Mouse (Mus musculus): ENCODE measurements around the gene Large2. TPM values are rescaled to one million over a fixed set of nuclear protein-coding genes. Genes with fewer than 3 reads are reported as not detected.
"Not testable (repeated sequence)": the region's sequence is repeated elsewhere in the genome, so short reads cannot be mapped to it uniquely, and the experiment has no call there.

Large2 gene
- polyA plus RNA-seq, 1 experiment from 2014 or later: 0.55 TPM

DNA sequence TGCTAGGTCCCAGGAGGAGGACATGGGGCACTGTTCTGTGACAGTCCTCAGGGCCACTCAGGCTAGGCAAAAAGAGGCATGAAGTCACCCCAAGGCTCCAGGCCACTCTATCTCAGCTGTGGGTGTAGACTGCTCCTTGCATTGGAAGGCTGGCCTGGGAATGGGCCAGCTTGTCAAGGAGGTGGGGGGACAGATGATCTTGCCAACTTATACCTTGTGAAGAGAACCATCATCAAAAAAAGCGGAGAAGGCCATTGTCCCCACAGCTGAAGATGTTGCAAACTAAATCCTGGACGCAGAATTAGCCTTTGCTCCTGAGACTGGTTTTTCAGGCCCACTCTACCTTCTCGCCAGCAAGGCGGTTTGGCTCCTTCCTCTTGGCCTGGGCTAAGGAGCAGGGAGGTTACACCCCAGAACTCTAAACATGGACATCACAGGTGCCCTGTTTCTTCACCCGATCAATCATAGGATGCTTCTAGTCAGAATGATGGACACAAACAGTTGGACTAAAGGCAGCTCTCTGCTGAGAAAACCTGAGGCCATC lies 29.2 kb upstream of the Large2 start:
- TF ChIP-seq CTCF (IDR thresholded peaks at IDR 0.05): no peak
- no peak for ATAC-seq
- in situ Hi-C loops (cut with MboI; ENCODE audit: low pct_unique_long_range_greater_than_20kb): no loop called here
- ChIA-PET CTCF (no interaction called here), POLR2A (interaction anchor here (0.7 kb wide), 1 partner anchor 20 kb away, joined by 3 read pairs; no protein-coding TSS in a partner anchor)
- DNase-seq (ENCODE audit: low read depth, low spot score): no peak
- H3K27me3 ChIP-seq: no peaks in the 10 kb centered on the region

- ChIA-PET POLR2A (no interaction called here), CTCF (interaction anchor here (1.7 kb wide), 1 partner anchor 19 kb away, joined by 3 read pairs; no protein-coding TSS in a partner anchor)
- in situ Hi-C loops (cut with MboI; ENCODE audit: low pct_unique_long_range_greater_than_20kb): no loop called here
- DNase-seq (ENCODE audit: low read depth, low spot score) (no peak), ATAC-seq (no peak)
- H3K27me3 ChIP-seq: no peaks in the 10 kb centered on the region
- TF ChIP-seq CTCF (IDR thresholded peaks at IDR 0.05): no peak
Observed at GRCm38 (mm10) chr2:92402591-92403326, 28.1 kb upstream of the Large2 start.

DNA sequence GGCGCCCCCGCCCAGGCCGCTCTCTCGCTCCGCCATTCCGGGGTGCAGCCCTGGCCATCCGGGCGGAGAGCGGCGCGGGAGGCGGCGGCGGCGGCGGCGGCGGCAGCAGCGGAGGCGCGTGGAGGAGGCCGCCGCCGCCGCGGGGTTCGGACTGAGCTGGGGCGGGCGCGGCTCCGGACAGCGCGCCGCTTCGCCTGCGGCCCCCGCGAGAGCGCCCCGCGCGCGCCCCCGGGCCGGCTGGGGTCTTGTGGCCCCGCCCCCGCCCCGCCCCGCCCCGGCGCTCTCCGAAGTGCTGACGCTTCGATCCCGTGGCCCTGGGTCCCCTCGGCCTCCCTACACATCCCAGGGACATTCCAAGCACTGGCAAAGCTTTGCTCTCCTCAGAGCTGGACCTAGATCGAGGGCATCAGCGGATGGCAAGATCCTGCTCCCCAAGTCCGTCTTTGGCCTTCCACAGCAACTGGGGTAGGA lies 26.5 kb upstream of the Large2 start, which contains the start of gene Mapk8ip1:
Gene Mapk8ip1 (minus strand): TSS at position 173 of the 471 bp plus-strand sequence.
- ATAC-seq (no peak), DNase-seq (ENCODE audit: low read depth, low spot score) (no peak)
- POLR2A ChIA-PET: interaction anchor here (0.6 kb wide), 1 partner anchor 1650 kb away, joined by 4 read pairs; no protein-coding TSS in a partner anchor
- CTCF ChIA-PET: no interaction called here
- in situ Hi-C loops (cut with MboI; ENCODE audit: low pct_unique_long_range_greater_than_20kb): no loop called here
- TF ChIP-seq CTCF (IDR thresholded peaks at IDR 0.05): no peak
- no peaks in the 10 kb centered on the region for H3K27me3 ChIP-seq

DNA sequence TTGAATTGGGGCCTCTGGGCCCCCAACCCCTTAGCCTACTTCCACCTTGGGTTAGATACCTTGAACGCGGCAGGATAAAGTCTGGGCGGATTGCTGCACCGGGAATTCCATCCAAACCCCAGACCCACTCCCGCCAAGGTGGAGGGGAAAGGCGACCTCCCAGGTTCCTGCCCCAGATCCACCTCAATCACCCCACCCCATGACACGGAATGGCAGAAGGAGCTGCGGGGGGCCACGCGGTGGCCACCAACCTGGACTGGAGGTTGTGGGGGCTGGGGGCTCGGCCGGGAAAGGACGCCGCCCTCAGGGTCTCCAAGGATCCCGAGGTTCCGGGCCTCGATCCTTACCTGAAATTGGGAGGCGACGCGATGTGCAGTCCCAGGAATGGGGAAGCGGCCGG lies 26.0 kb upstream of the Large2 start:
- ChIA-PET POLR2A (no interaction called here), CTCF (interaction anchor here (1.8 kb wide), 1 partner anchor 21 kb away, joined by 6 read pairs; no protein-coding TSS in a partner anchor)
- H3K27me3 ChIP-seq: no peaks in the 10 kb centered on the region
- TF ChIP-seq CTCF (IDR thresholded peaks at IDR 0.05): no peak
- in situ Hi-C loops (cut with MboI; ENCODE audit: low pct_unique_long_range_greater_than_20kb): no loop called here
- ATAC-seq (no peak), DNase-seq (ENCODE audit: low read depth, low spot score) (no peak)

DNA sequence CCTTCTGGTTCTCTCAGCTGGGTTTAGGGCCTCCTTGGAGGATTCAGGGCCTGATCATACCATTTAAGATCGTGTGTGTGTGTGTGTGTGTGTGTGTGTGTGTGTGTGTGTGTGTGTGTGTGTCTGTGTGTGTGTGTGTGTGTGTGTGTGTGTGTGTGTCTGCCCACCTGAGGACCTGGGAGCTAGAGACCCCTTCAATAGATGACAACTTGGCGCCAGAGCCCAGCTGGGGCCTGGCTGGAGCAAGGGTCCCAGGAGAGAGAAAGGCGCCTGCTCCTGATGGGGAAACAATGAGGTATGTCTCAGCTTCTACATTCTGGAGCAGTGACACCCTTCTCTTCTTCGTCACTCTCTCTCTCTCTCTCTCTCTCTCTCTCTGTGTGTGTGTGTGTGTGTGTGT lies 25.2 kb upstream of the Large2 start:
- in situ Hi-C loops (cut with MboI; ENCODE audit: low pct_unique_long_range_greater_than_20kb); H3K27me3 ChIP-seq; ATAC-seq; POLR2A ChIA-PET; DNase-seq (ENCODE audit: low read depth, low spot score): not testable (repeated sequence)
- CTCF ChIA-PET: interaction anchor here (1.2 to 1.8 kb wide), 2 partner anchors 22 to 25 kb away, joined by 3 to 6 read pairs; no protein-coding TSS in a partner anchor

DNA sequence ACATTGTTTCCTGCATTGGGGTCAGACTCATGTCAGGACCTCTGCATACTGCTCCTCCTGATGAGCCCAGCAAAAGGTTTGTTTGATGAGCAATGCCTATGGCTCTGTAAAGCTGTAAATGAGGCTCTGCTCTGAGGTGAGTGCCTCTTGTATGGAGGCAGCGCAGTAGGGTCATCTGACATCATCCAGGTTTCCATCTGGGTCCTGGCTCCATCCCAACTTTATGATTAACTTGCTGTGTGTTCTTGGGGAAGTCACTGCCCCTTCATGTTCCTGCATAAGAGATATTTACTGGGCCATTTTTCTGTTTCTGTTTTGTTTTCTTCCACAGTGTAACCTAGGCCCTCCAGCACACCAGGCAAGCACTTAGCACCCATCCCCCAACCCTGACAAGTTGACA lies 22.8 kb upstream of the Large2 start:
- TF ChIP-seq CTCF (IDR thresholded peaks at IDR 0.05): no peak
- no peak for DNase-seq (ENCODE audit: low read depth, low spot score)
- in situ Hi-C loops (cut with MboI; ENCODE audit: low pct_unique_long_range_greater_than_20kb): no loop called here
- ChIA-PET POLR2A (no interaction called here), CTCF (no interaction called here)
- ATAC-seq: no peak
- H3K27me3 ChIP-seq: peaks cover 4% of the 10 kb centered on the region

DNA sequence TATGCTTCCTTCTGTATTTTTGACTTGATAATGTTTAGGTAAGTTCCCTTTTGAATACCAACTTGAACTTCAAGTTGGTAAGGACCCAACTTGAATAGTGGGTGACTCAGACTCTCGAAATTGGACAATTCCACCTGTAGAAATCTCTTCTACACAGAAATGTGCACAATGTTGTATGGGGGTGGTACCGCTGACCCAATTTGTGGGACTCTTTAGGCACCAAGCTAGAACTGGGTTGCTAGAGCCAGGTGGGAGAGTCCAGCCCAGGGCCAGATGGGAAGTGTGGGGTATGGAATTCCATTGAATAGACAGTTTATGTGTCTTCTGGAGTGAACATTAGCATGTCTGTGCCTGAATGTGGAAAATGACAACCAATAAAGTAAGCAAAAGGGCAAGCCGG lies 20.9 kb upstream of the Large2 start:
- CTCF ChIA-PET: no interaction called here
- no peak for TF ChIP-seq CTCF (IDR thresholded peaks at IDR 0.05)
- POLR2A ChIA-PET: no interaction called here
- in situ Hi-C loops (cut with MboI; ENCODE audit: low pct_unique_long_range_greater_than_20kb): no loop called here
- DNase-seq (ENCODE audit: low read depth, low spot score) (no peak), ATAC-seq (no peak)
- H3K27me3 ChIP-seq: peaks cover 4% of the 10 kb centered on the region

GRCm38 (mm10) chr2:92392318-92393264 lies 17.9 kb upstream of the Large2 start:
- ChIA-PET CTCF (no interaction called here), POLR2A (no interaction called here)
- ATAC-seq (no peak), DNase-seq (ENCODE audit: low read depth, low spot score) (no peak)
- peaks cover 4% of the 10 kb centered on the region for H3K27me3 ChIP-seq
- in situ Hi-C loops (cut with MboI; ENCODE audit: low pct_unique_long_range_greater_than_20kb): no loop called here
- no peak for TF ChIP-seq CTCF (IDR thresholded peaks at IDR 0.05)

- ChIA-PET POLR2A (no interaction called here), CTCF (no interaction called here)
- ATAC-seq: no peak
- TF ChIP-seq CTCF (IDR thresholded peaks at IDR 0.05): no peak
- peaks cover 4% of the 10 kb centered on the region for H3K27me3 ChIP-seq
- DNase-seq (ENCODE audit: low read depth, low spot score): no peak
- in situ Hi-C loops (cut with MboI; ENCODE audit: low pct_unique_long_range_greater_than_20kb): no loop called here
Observed at GRCm38 (mm10) chr2:92391703-92392317, 17.1 kb upstream of the Large2 start.

DNA sequence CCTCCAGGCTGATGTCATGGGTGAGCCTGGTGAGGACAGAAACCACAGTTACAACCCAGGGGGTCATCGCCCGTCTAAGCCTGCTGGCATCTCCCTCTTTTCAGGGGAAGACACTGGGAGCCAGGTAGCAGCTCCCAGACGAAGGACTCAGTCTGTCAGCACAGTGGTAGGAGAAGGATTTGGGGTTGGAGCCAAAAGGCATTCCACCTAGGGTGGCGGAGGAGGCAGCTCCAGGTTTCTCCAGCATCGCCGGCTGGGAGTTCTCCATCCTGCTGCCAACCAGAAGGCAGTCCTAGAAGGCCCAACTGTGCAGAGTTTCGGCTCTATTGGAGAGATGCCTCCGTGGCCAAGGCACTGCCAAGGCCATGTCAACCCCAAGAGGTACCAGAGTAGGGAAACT lies 16.4 kb upstream of the Large2 start:
- TF ChIP-seq CTCF (IDR thresholded peaks at IDR 0.05): no peak
- POLR2A ChIA-PET: no interaction called here
- CTCF ChIA-PET: no interaction called here
- in situ Hi-C loops (cut with MboI; ENCODE audit: low pct_unique_long_range_greater_than_20kb): no loop called here
- H3K27me3 ChIP-seq: peaks cover 4% of the 10 kb centered on the region
- ATAC-seq (no peak), DNase-seq (ENCODE audit: low read depth, low spot score) (no peak)
